21 mouse cellular contexts compared by ENCODE assay signal in the genomic region with DNA sequence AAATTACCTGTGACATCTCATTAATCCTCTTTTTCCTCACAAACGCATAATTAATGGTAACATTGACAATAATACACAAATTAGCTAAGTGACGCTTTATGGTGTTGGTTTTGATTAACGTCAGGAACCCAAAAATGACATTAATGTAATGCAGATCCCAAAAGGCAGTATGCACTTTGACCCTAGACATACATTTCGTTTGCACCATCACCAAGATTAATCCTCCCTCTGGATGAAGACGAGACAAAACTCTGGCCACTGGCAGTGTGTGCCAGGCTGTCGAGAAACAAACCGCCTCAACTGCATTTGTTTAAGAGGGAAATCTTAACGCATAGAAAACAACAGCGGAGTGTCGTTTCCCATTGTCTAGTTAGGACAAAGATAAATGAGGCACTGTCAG.
A peak's percentile ranks its signal among the peaks of the same experiment; 100 is the strongest.
DNase-seq lines count a peak whose midpoint lies in the region; ATAC-seq and TF ChIP-seq lines count a peak whose summit lies in the region.
"Had no signal": no experiment of that assay in that cellular context is flagged by ENCODE, and none has a peak within 500 bp of the region (broad histone marks: within the 10 kb centered on the region; RNA-seq: fewer than 3 reads in every experiment).

No protein-coding gene starts in this region.

- H3K4me2 ChIP-seq in forebrain, postnatal 0 days (ENCODE audit: low read depth), result peak overlapping the region; percentile 13; the same call in 1 of the 2 replicates
- H3K4me2 ChIP-seq in forebrain, embryonic 12.5 days, result no peak overlapping the region
- no peak overlapping the region for H3K4me2 ChIP-seq in hindbrain, embryonic 11.5 days (replicated peaks; ENCODE audit: low read depth, low read length)
- H3K4me2 ChIP-seq in neural tube, embryonic 15.5 days, result peak overlapping the region; percentile 21; the same call in 1 of the 2 replicates
- H3K4me2 ChIP-seq in heart, embryonic 11.5 days, result no peak overlapping the region
- H3K4me2 ChIP-seq: liver, embryonic 11.5 days had no signal

- 45% methylated on average over 10 of the region's 10 CpGs for WGBS in forebrain, postnatal 0 days
- WGBS in forebrain, embryonic 12.5 days, result 46% methylated on average over 10 of the region's 10 CpGs
- WGBS in hindbrain, embryonic 11.5 days, result 29% methylated on average over 10 of the region's 10 CpGs
- 21% methylated on average over 10 of the region's 10 CpGs for whole genome bisulfite sequencing in neural tube, embryonic 15.5 days
- 54% methylated on average over 10 of the region's 10 CpGs for WGBS in heart, embryonic 11.5 days (ENCODE audit: insufficient replicate concordance)

- H3K9me3 ChIP-seq in forebrain, postnatal 0 days (ENCODE audit: low read length), result no peaks in the 10 kb centered on the region
- H3K9me3 ChIP-seq in forebrain, embryonic 12.5 days, result no peaks in the 10 kb centered on the region
- H3K9me3 ChIP-seq in hindbrain, embryonic 11.5 days (ENCODE audit: control insufficient read depth, low read length), result no peaks in the 10 kb centered on the region
- H3K9me3 ChIP-seq in neural tube, embryonic 15.5 days (replicated peaks), result no peaks in the 10 kb centered on the region
- no peaks in the 10 kb centered on the region for H3K9me3 ChIP-seq in heart, embryonic 11.5 days (replicated peaks; ENCODE audit: control insufficient read depth, low read length)
- H3K9me3 ChIP-seq: forebrain, embryonic 10.5 days had no signal

- ATAC-seq in forebrain, postnatal 0 days, result no peak
- ATAC-seq in forebrain, embryonic 12.5 days (ENCODE audit: low FRiP score), result no peak
- ATAC-seq in hindbrain, embryonic 11.5 days (ENCODE audit: low FRiP score), result peak; percentile 56
- no peak for ATAC-seq in neural tube, embryonic 15.5 days (ENCODE audit: low FRiP score)
- no peak for ATAC-seq in heart, embryonic 11.5 days (replicated peaks; ENCODE audit: insufficient number of reproducible peaks, low FRiP score, low TSS enrichment)
- ATAC-seq: CD4-positive, CD25-positive, alpha-beta regulatory T cell, adult 4 months; intestine, postnatal 0 days; Patski had no signal

- H3K4me3 ChIP-seq in forebrain, postnatal 0 days (ENCODE audit: low read depth, low read length), result no peak overlapping the region
- H3K4me3 ChIP-seq in forebrain, embryonic 12.5 days (replicated peaks), result no peak overlapping the region
- no peak overlapping the region for H3K4me3 ChIP-seq in hindbrain, embryonic 11.5 days (ENCODE audit: low read depth, low read length)
- no peak overlapping the region for H3K4me3 ChIP-seq in neural tube, embryonic 15.5 days (replicated peaks)
- H3K4me3 ChIP-seq in heart, embryonic 11.5 days (ENCODE audit: low read depth, low read length), result no peak overlapping the region
- H3K4me3 ChIP-seq: forebrain, embryonic 10.5 days had no signal

- TF ChIP-seq CTCF in forebrain, postnatal 0 days (IDR thresholded peaks at IDR 0.05; ENCODE audit: low read depth), result no peak

- H3K4me1 ChIP-seq in forebrain, postnatal 0 days (ENCODE audit: insufficient read depth), result no peaks in the 10 kb centered on the region
- H3K4me1 ChIP-seq in forebrain, embryonic 12.5 days, result peaks cover 7% of the 10 kb centered on the region
- no peaks in the 10 kb centered on the region for H3K4me1 ChIP-seq in hindbrain, embryonic 11.5 days (replicated peaks; ENCODE audit: control insufficient read depth, insufficient read depth, low read length)
- peaks cover 4% of the 10 kb centered on the region; the same call in 1 of the 2 replicates for H3K4me1 ChIP-seq in neural tube, embryonic 15.5 days
- peaks cover 6% of the 10 kb centered on the region; the same call in 1 of the 2 replicates for H3K4me1 ChIP-seq in heart, embryonic 11.5 days (ENCODE audit: control insufficient read depth, insufficient read depth, low read length)

- no peak overlapping the region for H3K9ac ChIP-seq in forebrain, postnatal 0 days
- no peak overlapping the region for H3K9ac ChIP-seq in forebrain, embryonic 12.5 days
- no peak overlapping the region for H3K9ac ChIP-seq in hindbrain, embryonic 11.5 days (ENCODE audit: low read depth, low read length)
- no peak overlapping the region for H3K9ac ChIP-seq in neural tube, embryonic 15.5 days (replicated peaks)
- H3K9ac ChIP-seq in heart, embryonic 11.5 days (ENCODE audit: low read depth, low read length), result no peak overlapping the region

- no peaks in the 10 kb centered on the region for H3K27me3 ChIP-seq in forebrain, postnatal 0 days (ENCODE audit: insufficient read depth, low read length)
- H3K27me3 ChIP-seq in forebrain, embryonic 12.5 days, result peaks cover 4% of the 10 kb centered on the region; the same call in 1 of the 2 replicates
- no peaks in the 10 kb centered on the region for H3K27me3 ChIP-seq in hindbrain, embryonic 11.5 days (ENCODE audit: control insufficient read depth, insufficient read depth, low read length)
- H3K27me3 ChIP-seq in neural tube, embryonic 15.5 days (replicated peaks), result peaks cover 6% of the 10 kb centered on the region; the same call in 1 of the 2 replicates
- H3K27me3 ChIP-seq in heart, embryonic 11.5 days (ENCODE audit: control insufficient read depth, insufficient read depth, low read length), result no peaks in the 10 kb centered on the region
- H3K27me3 ChIP-seq: Patski had no signal

- no peak overlapping the region for H3K27ac ChIP-seq in forebrain, postnatal 0 days (ENCODE audit: low read depth, low read length)
- no peak overlapping the region for H3K27ac ChIP-seq in forebrain, embryonic 12.5 days
- H3K27ac ChIP-seq in hindbrain, embryonic 11.5 days (ENCODE audit: low read depth, low read length), result peak overlapping the region; percentile 6; the same call in 1 of the 2 replicates
- no peak overlapping the region for H3K27ac ChIP-seq in neural tube, embryonic 15.5 days (replicated peaks)
- no peak overlapping the region for H3K27ac ChIP-seq in heart, embryonic 11.5 days (ENCODE audit: low read depth, low read length)
- H3K27ac ChIP-seq: forebrain, embryonic 10.5 days; stomach, postnatal 0 days had no signal

- H3K36me3 ChIP-seq in forebrain, postnatal 0 days (ENCODE audit: insufficient read depth), result no peaks in the 10 kb centered on the region
- no peaks in the 10 kb centered on the region for H3K36me3 ChIP-seq in forebrain, embryonic 12.5 days (replicated peaks)
- H3K36me3 ChIP-seq in hindbrain, embryonic 11.5 days (ENCODE audit: control insufficient read depth, insufficient read depth, low read length), result no peaks in the 10 kb centered on the region
- H3K36me3 ChIP-seq in neural tube, embryonic 15.5 days, result no peaks in the 10 kb centered on the region
- H3K36me3 ChIP-seq in heart, embryonic 11.5 days (ENCODE audit: control insufficient read depth, insufficient read depth, low read length), result no peaks in the 10 kb centered on the region
- H3K36me3 ChIP-seq: forebrain, embryonic 10.5 days had no signal

- DNase-seq in forebrain, postnatal 0 days, result no peak
- DNase-seq in kidney, postnatal 14 days, result peak; percentile 14
- DNase-seq in kidney, postnatal 10 days, result no peak
- DNase-seq in hindbrain, embryonic 11.5 days (ENCODE audit: low spot score), result peak; percentile 53
- no peak for DNase-seq in spleen, postnatal 36 days (ENCODE audit: low spot score in 2 of 2)
- DNase-seq: adrenal gland, postnatal 10 days; cerebellum, postnatal 10 days; gastrocnemius, postnatal 10 days; heart, adult 11 months; heart, postnatal 36 days; lung, adult 2 months; right cerebral cortex, postnatal 4 days had no signal

Comparison
In these comparisons a context has a peak if more than half of its experiments do, and no peak if none do; other contexts are left out.
1. DNase-seq: peak in kidney, postnatal 14 days (single experiment) and hindbrain, embryonic 11.5 days (single experiment); none in forebrain, postnatal 0 days (single experiment), kidney, postnatal 10 days (single experiment) and spleen, postnatal 36 days (0 of 2).
2. H3K4me2 ChIP-seq: peak in forebrain, postnatal 0 days (single experiment) and neural tube, embryonic 15.5 days (single experiment); none in forebrain, embryonic 12.5 days (single experiment), hindbrain, embryonic 11.5 days (single experiment) and heart, embryonic 11.5 days (single experiment).